ENCODE assay signal across 8 mouse cellular contexts in genomic region chr11:103246081-103246730, GRCm38 (mm10). TPM values are rescaled to one million over a fixed set of nuclear protein-coding genes. Genes with fewer than 3 reads are reported as not detected.
A peak's percentile ranks its signal among the peaks of the same experiment; 100 is the strongest.
DNase-seq lines count a peak whose midpoint lies in the region; ATAC-seq lines count a peak whose summit lies in the region.

No protein-coding gene starts in this region.

- no peaks in the 10 kb centered on the region for H3K27me3 ChIP-seq in hindbrain, embryonic 15.5 days
- H3K27me3 ChIP-seq in hindbrain, embryonic 14.5 days (ENCODE audit: control insufficient read depth, insufficient read depth, low read length), result no peaks in the 10 kb centered on the region
- no peaks in the 10 kb centered on the region for H3K27me3 ChIP-seq in heart, embryonic 14.5 days (ENCODE audit: control insufficient read depth, insufficient read depth, low read length)
- H3K27me3 ChIP-seq in limb, embryonic 15.5 days, result no peaks in the 10 kb centered on the region

- 66% methylated on average over 10 of the region's 10 CpGs for WGBS in hindbrain, embryonic 15.5 days
- WGBS in hindbrain, embryonic 14.5 days, result 71% methylated on average over 10 of the region's 10 CpGs
- 47% methylated on average over 10 of the region's 10 CpGs for WGBS in heart, embryonic 14.5 days
- 53% methylated on average over 10 of the region's 10 CpGs for WGBS in limb, embryonic 15.5 days

- peak overlapping the region; percentile 49; the same call in 1 of the 2 replicates for H3K27ac ChIP-seq in hindbrain, embryonic 15.5 days (replicated peaks)
- no peak overlapping the region for H3K27ac ChIP-seq in hindbrain, embryonic 14.5 days
- peak overlapping the region; percentile 31 to 73 for H3K27ac ChIP-seq in heart, embryonic 14.5 days (replicated peaks in 1 of 2; ENCODE audit: control insufficient read depth in 1 of 2, insufficient read depth in 1 of 2, low read depth in 2 of 2, low read length in 2 of 2)
- H3K27ac ChIP-seq in limb, embryonic 15.5 days, result peak overlapping the region; percentile 69

- ATAC-seq in hindbrain, embryonic 15.5 days (ENCODE audit: low FRiP score, low read depth), result no peak
- no peak for ATAC-seq in hindbrain, embryonic 14.5 days (ENCODE audit: low FRiP score)
- ATAC-seq in heart, embryonic 14.5 days (ENCODE audit: insufficient number of reproducible peaks, insufficient read depth, low FRiP score, low read depth), result 0 out of 2 replicates have a peak, but pooled peaks have one; percentile 23
- ATAC-seq in limb, embryonic 15.5 days (ENCODE audit: insufficient number of reproducible peaks, low FRiP score, low TSS enrichment, low read depth), result no peak

- H3K9ac ChIP-seq in hindbrain, embryonic 15.5 days, result no peak overlapping the region
- no peak overlapping the region for H3K9ac ChIP-seq in hindbrain, embryonic 14.5 days
- H3K9ac ChIP-seq in heart, embryonic 14.5 days (ENCODE audit: low read length), result peak overlapping the region; percentile 34; the same call in 1 of the 2 replicates
- no peak overlapping the region for H3K9ac ChIP-seq in limb, embryonic 15.5 days

- no peaks in the 10 kb centered on the region for H3K36me3 ChIP-seq in hindbrain, embryonic 15.5 days
- 0 out of 2 replicates have a peak, but pooled peaks cover under 1% of the 10 kb centered on the region for H3K36me3 ChIP-seq in hindbrain, embryonic 14.5 days (replicated peaks; ENCODE audit: control insufficient read depth, insufficient read depth)
- H3K36me3 ChIP-seq in heart, embryonic 14.5 days (ENCODE audit: control insufficient read depth, insufficient read depth, low read length), result no peaks in the 10 kb centered on the region
- peaks cover 4% of the 10 kb centered on the region; the same call in 1 of the 2 replicates for H3K36me3 ChIP-seq in limb, embryonic 15.5 days

- no peak overlapping the region for H3K4me2 ChIP-seq in hindbrain, embryonic 15.5 days
- H3K4me2 ChIP-seq in hindbrain, embryonic 14.5 days (replicated peaks), result no peak overlapping the region
- peak overlapping the region; percentile 6 for H3K4me2 ChIP-seq in heart, embryonic 14.5 days (ENCODE audit: low read length)
- H3K4me2 ChIP-seq in limb, embryonic 15.5 days, result no peak overlapping the region

- peaks cover 52% of the 10 kb centered on the region for H3K4me1 ChIP-seq in hindbrain, embryonic 15.5 days (replicated peaks)
- H3K4me1 ChIP-seq in hindbrain, embryonic 14.5 days (replicated peaks; ENCODE audit: control insufficient read depth, insufficient read depth, low read length), result peaks cover 24% of the 10 kb centered on the region
- peaks cover 35 to 48% of the 10 kb centered on the region in 2 experiments for H3K4me1 ChIP-seq in heart, embryonic 14.5 days (ENCODE audit: control insufficient read depth in 2 of 2, insufficient read depth in 2 of 2, low read length in 2 of 2)
- peaks cover 42% of the 10 kb centered on the region for H3K4me1 ChIP-seq in limb, embryonic 15.5 days

- no peaks in the 10 kb centered on the region for H3K9me3 ChIP-seq in hindbrain, embryonic 15.5 days
- H3K9me3 ChIP-seq in hindbrain, embryonic 14.5 days (ENCODE audit: control insufficient read depth, low read length), result no peaks in the 10 kb centered on the region
- no peaks in the 10 kb centered on the region for H3K9me3 ChIP-seq in heart, embryonic 14.5 days (ENCODE audit: control insufficient read depth, low read length)
- H3K9me3 ChIP-seq in limb, embryonic 15.5 days, result no peaks in the 10 kb centered on the region

- DNase-seq in hindbrain, embryonic 14.5 days (ENCODE audit: low spot score), result no peak
- peak; percentile 96 for DNase-seq in 416B (ENCODE audit: low read depth)
- peak; percentile 77 to 78 for DNase-seq in adrenal gland, postnatal 36 days
- peak; percentile 73 for DNase-seq in retina, postnatal 1 day
- no peak for DNase-seq in natural killer cell, adult 2 months (ENCODE audit: low spot score in 2 of 2)

- H3K4me3 ChIP-seq in hindbrain, embryonic 15.5 days, result no peak overlapping the region
- H3K4me3 ChIP-seq in hindbrain, embryonic 14.5 days (replicated peaks; ENCODE audit: low read length), result no peak overlapping the region
- no peak overlapping the region for H3K4me3 ChIP-seq in heart, embryonic 14.5 days (ENCODE audit: control insufficient read depth in 1 of 2, insufficient read depth in 1 of 2, low read depth in 1 of 2, low read length in 2 of 2)
- no peak overlapping the region for H3K4me3 ChIP-seq in limb, embryonic 15.5 days

RNA-seq across cellular contexts. Expression of gene Map3k14, which starts 21.1 kb away (rescaled TPM):
- 3.3 and 4.8 TPM in 2 replicates for polyA plus RNA-seq in hindbrain, embryonic 15.5 days (2015; fragmentation: Nextera tagmentation; extraction: Ambion mirVana)
- polyA plus RNA-seq in hindbrain, embryonic 14.5 days (2014; fragmentation: Nextera tagmentation; extraction: Ambion mirVana), result 2.9 and 4.0 TPM in 2 replicates
- 1 to 10 TPM; 4.7 to 7.7 TPM for total RNA-seq in adrenal gland, postnatal 36 days (2021)
- polyA plus RNA-seq in heart, embryonic 14.5 days (2014; fragmentation: Nextera tagmentation; extraction: Ambion mirVana), result 1.3 and 1.5 TPM in 2 replicates
- 4.3 and 5.3 TPM in 2 replicates for polyA plus RNA-seq in limb, embryonic 15.5 days (2015; fragmentation: Nextera tagmentation; extraction: Ambion mirVana)

RNA-seq across cellular contexts. Expression of gene Spata32, which starts 28.0 kb away (rescaled TPM):
- polyA plus RNA-seq in hindbrain, embryonic 15.5 days (2015; fragmentation: Nextera tagmentation; extraction: Ambion mirVana), result 0.99 and 1.4 TPM in 2 replicates
- 0.29 and 0.31 TPM in 2 replicates for polyA plus RNA-seq in hindbrain, embryonic 14.5 days (2014; fragmentation: Nextera tagmentation; extraction: Ambion mirVana)
- not detected for total RNA-seq in adrenal gland, postnatal 36 days (2021)
- not detected in 2 replicates for polyA plus RNA-seq in heart, embryonic 14.5 days (2014; fragmentation: Nextera tagmentation; extraction: Ambion mirVana)
- not detected in 2 replicates for polyA plus RNA-seq in limb, embryonic 15.5 days (2015; fragmentation: Nextera tagmentation; extraction: Ambion mirVana)

RNA-seq across cellular contexts. Expression of gene 1700023F06Rik, which starts 37.8 kb away (rescaled TPM):
- polyA plus RNA-seq in hindbrain, embryonic 15.5 days (2015; fragmentation: Nextera tagmentation; extraction: Ambion mirVana), result 2.3 and 2.6 TPM in 2 replicates
- polyA plus RNA-seq in hindbrain, embryonic 14.5 days (2014; fragmentation: Nextera tagmentation; extraction: Ambion mirVana), result 1.9 TPM in 2 replicates
- not detected for total RNA-seq in adrenal gland, postnatal 36 days (2021)
- polyA plus RNA-seq in heart, embryonic 14.5 days (2014; fragmentation: Nextera tagmentation; extraction: Ambion mirVana), result 0.18 and 0.30 TPM in 2 replicates
- polyA plus RNA-seq in limb, embryonic 15.5 days (2015; fragmentation: Nextera tagmentation; extraction: Ambion mirVana), result 0.67 and 1.0 TPM in 2 replicates

Comparison
In these comparisons a context has a peak if more than half of its experiments do, and no peak if none do; other contexts are left out.
1. DNase-seq: peak in 416B (single experiment), adrenal gland, postnatal 36 days (2 of 2) and retina, postnatal 1 day (single experiment); none in hindbrain, embryonic 14.5 days (single experiment) and natural killer cell, adult 2 months (0 of 2).